Mouse (Mus musculus) brain, adult 2 months (tissue): ENCODE measurements at regions not wholly inside any gene's neighbourhood (a gene's known extent, or its start where the extent isn't known, plus 50 kb on each side); places are given as distances from the start of the nearest gene placed in this dataset.
A peak's percentile ranks its signal among the peaks of the same experiment; 100 is the strongest.

ENCODE experiments used
- DNase-seq: peaks from one replicate; pipeline ENCODE4 v3.0.0; 2011; ENCODE audit warnings: low read depth, low spot score

GRCm38 (mm10) chr3:52196936-52197246, 71.2 kb upstream of the Foxo1 start:
- DNase-seq, result no peak

GRCm38 (mm10) chr3:52197982-52198750, 70.0 kb upstream of the Foxo1 start:
- peak; percentile 95 for DNase-seq

- no peak for DNase-seq
These were observed 69.1 kb upstream of the Foxo1 start for GRCm38 (mm10) chr3:52198751-52199738.

GRCm38 (mm10) chr3:52200106-52200505, 68.0 kb upstream of the Foxo1 start:
- DNase-seq, result peak; percentile 79

- peak; percentile 40 for DNase-seq
These were observed 57.4 kb upstream of the Foxo1 start for GRCm38 (mm10) chr3:52210556-52211302.

- no peak for DNase-seq
These were observed 56.8 kb upstream of the Foxo1 start for GRCm38 (mm10) chr3:52211303-52211695.

- no peak for DNase-seq
These were observed 54.0 kb upstream of the Foxo1 start for GRCm38 (mm10) chr3:52214114-52214513.

- peak; percentile 56 for DNase-seq
These were observed 53.1 kb upstream of the Foxo1 start for GRCm38 (mm10) chr3:52215083-52215482.
